Mouse (Mus musculus): ENCODE results near the gene Ak9.

- no peak for TF ChIP-seq CTCF (IDR thresholded peaks at IDR 0.05; ENCODE audit: low read depth, low read length)
- TF ChIP-seq GATA2 (IDR thresholded peaks at IDR 0.05; ENCODE audit: borderline replicate concordance, low read depth, low read length) = no peak
- TF ChIP-seq GATA1 (IDR thresholded peaks at IDR 0.05; ENCODE audit: borderline replicate concordance, low read length) = no peak
- TF ChIP-seq TAL1 (conservative IDR thresholded peaks at IDR 0.05; ENCODE audit: low read depth, low read length) = no peak
- TF ChIP-seq POLR2AphosphoS5 (IDR thresholded peaks at IDR 0.05; ENCODE audit: insufficient replicate concordance, low read depth, low read length) = no peak
Observed at GRCm38 (mm10) chr10:41452791-41453190, 149.0 kb downstream of the Ak9 start.

All from G1E (cell line).